Mouse (Mus musculus) left cerebral cortex, adult 6 months (tissue): Measurements from ENCODE around the gene Tars. TPM values are rescaled to one million over a fixed set of nuclear protein-coding genes. Genes with fewer than 3 reads are reported as not detected.

Experiments
- long read RNA-seq, 2 experiments: library from polyadenylated mRNA; unstranded; transcript quantifications; one replicate each; pipeline ENCODE4 v2.0.0; 2019 to 2020
- polyA plus RNA-seq: library from polyadenylated mRNA; unstranded; fragments of <200 nt; fragmentation: Nextera tagmentation; gene quantifications from 2 replicates; pipeline ENCODE4 v1.2.3, GENCODE M21; 2021

Tars gene
- 15.8 and 17.4 TPM in 2 replicates for polyA plus RNA-seq
- long read RNA-seq, experiment 1, full-length matches to known transcripts = 113 of 132 reads
- long read RNA-seq, experiment 1, partial matches to known transcripts = 9 of 132 reads
- long read RNA-seq, experiment 1, other reads (novel, unspliced or antisense) = 10 of 132 reads
- long read RNA-seq, experiment 2, full-length matches to known transcripts = 27 of 51 reads
- long read RNA-seq, experiment 2, partial matches to known transcripts = 22 of 51 reads
- long read RNA-seq, experiment 2, other reads (novel, unspliced or antisense) = 2 of 51 reads

GRCm38 (mm10) chr15:11399356-11400067 is at the start of gene Tars:
Gene Tars, minus strand, starts transcription at chr15:11399665.

